Mouse (Mus musculus) heart, postnatal 25 days (tissue): Measurements from ENCODE around the gene Thbs3. TPM values are rescaled to one million over a fixed set of nuclear protein-coding genes. Genes with fewer than 3 reads are reported as not detected.

Source experiments
- microRNA-seq: library from miRNA; unstranded; fragments of <30 nt; microRNA quantifications from one replicate; pipeline ENCODE4 v1.2.0, GENCODE M21; 2022
- total RNA-seq, 2 experiments: library from RNA; stranded (reverse); gene quantifications; 2 replicates each; pipeline ENCODE4 v1.2.3; 2021

The Thbs3 gene
- total RNA-seq, 2 experiments from 2014 or later = 6.1 to 7.2 TPM

Small RNA genes lying within 50 kb of the gene (microRNA-seq; reads per million reads assigned to microRNA genes)
- gene Mir92b = 58.1 reads per million, percentile 51 among the genes with 10 or more reads in this experiment

Other genes with a start within 250 kb of the Thbs3 start
- 10 to 100 TPM; 20.0 to 22.5 TPM for gene Rusc1, start 121.9 kb upstream of the Thbs3 start, total RNA-seq
- not detected for gene Gm43738, start 114.1 kb upstream of the Thbs3 start, total RNA-seq
- 10 to 100 TPM; 20.7 to 22.3 TPM for gene Fdps, start 113.2 kb upstream of the Thbs3 start, total RNA-seq
- gene Pklr, start 79.0 kb upstream of the Thbs3 start, total RNA-seq = not detected
- gene Hcn3, start 55.0 kb upstream of the Thbs3 start, total RNA-seq = under 1 TPM; 0.16 to 0.61 TPM
- 10 to 100 TPM; 18.1 to 18.7 TPM for gene Clk2, start 50.4 kb upstream of the Thbs3 start, total RNA-seq
- gene Scamp3, start 37.7 kb upstream of the Thbs3 start, total RNA-seq = 10 to 100 TPM; 48.9 to 50.2 TPM
- 1 to 10 TPM; 5.2 to 5.7 TPM for gene Fam189b, start 32.0 kb upstream of the Thbs3 start, total RNA-seq
- 10 to 100 TPM; 18.2 to 20.9 TPM for gene Gba, start 12.3 kb upstream of the Thbs3 start, total RNA-seq
- gene Mtx1, start 11.9 kb downstream of the Thbs3 start, total RNA-seq = 10 to 100 TPM; 62.3 to 62.6 TPM
- under 1 TPM; 0.22 to 0.39 TPM for gene Muc1, start 13.9 kb downstream of the Thbs3 start, total RNA-seq
- 10 to 100 TPM; 73.5 to 87.6 TPM for gene Krtcap2, start 30.8 kb downstream of the Thbs3 start, total RNA-seq
- gene Trim46, start 31.1 kb downstream of the Thbs3 start, total RNA-seq = under 1 TPM; 0.47 to 0.59 TPM
- gene Dpm3, start 44.2 kb downstream of the Thbs3 start, total RNA-seq = 10 to 100 TPM; 51.7 to 53.9 TPM
- 10 to 100 TPM; 21.0 TPM for gene Slc50a1, start 55.4 kb downstream of the Thbs3 start, total RNA-seq
- gene Efna1, start 66.0 kb downstream of the Thbs3 start, total RNA-seq = 10 to 100 TPM; 29.4 to 33.5 TPM
- gene Efna3, start 107.8 kb downstream of the Thbs3 start, total RNA-seq = under 1 TPM in 1 of 2 experiments, not detected in 1; 0.31 TPM
- gene Efna4, start 122.8 kb downstream of the Thbs3 start, total RNA-seq = under 1 TPM; 0.31 to 0.47 TPM
- gene Adam15, start 134.8 kb downstream of the Thbs3 start, total RNA-seq = 10 to 100 TPM; 52.7 to 68.7 TPM
- gene Dcst2, start 146.8 kb downstream of the Thbs3 start, total RNA-seq = not detected
- not detected for gene Dcst1, start 150.1 kb downstream of the Thbs3 start, total RNA-seq
- 10 to 100 TPM; 20.6 to 25.1 TPM for gene Zbtb7b, start 179.6 kb downstream of the Thbs3 start, total RNA-seq
- under 1 TPM; 0.23 to 0.59 TPM for gene Lenep, start 187.6 kb downstream of the Thbs3 start, total RNA-seq
- 10 to 100 TPM; 57.5 to 60.8 TPM for gene Flad1, start 196.7 kb downstream of the Thbs3 start, total RNA-seq
- gene Cks1b, start 203.2 kb downstream of the Thbs3 start, total RNA-seq = 1 to 10 TPM; 4.1 to 4.7 TPM
- gene Shc1, start 203.3 kb downstream of the Thbs3 start, total RNA-seq = 10 to 100 TPM; 35.7 to 35.8 TPM
- 10 to 100 TPM; 13.5 to 18.0 TPM for gene Pygo2, start 215.0 kb downstream of the Thbs3 start, total RNA-seq
- 10 to 100 TPM; 49.2 to 56.9 TPM for gene Pbxip1, start 221.5 kb downstream of the Thbs3 start, total RNA-seq
- gene Pmvk, start 239.4 kb downstream of the Thbs3 start, total RNA-seq = 1 to 10 TPM; 7.4 to 8.4 TPM